Mouse (Mus musculus) frontal cortex, postnatal 36 days (tissue): ENCODE measurements at regions not wholly inside any gene's neighbourhood (a gene's known extent, or its start where the extent isn't known, plus 50 kb on each side); places are given as distances from the start of the nearest gene placed in this dataset.

Source experiments
- DNase-seq, 2 experiments: peaks; one replicate each; pipeline ENCODE4 v3.0.0; 2022; ENCODE audit warnings: low spot score in 2 of 2

DNA sequence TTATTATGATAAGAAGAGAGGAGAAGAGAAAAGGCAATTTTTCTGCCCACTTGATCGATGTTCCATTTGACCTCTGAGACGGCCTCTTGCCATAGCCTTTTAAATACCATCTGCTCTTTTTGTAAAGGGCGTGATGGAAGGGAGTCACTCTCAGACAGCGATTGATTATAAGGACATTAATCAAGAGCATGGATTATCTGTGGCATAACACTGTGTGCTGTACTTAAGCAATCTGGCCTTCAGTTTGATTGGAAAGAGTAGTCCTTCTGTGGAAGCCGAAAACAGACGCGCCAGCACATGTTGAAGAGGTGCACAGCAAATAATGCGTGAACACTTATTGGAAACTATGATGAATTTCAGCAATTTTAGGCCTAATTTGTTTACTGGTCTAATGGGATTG lies 685.4 kb upstream of the Robo1 start:
- no peak for DNase-seq

DNA sequence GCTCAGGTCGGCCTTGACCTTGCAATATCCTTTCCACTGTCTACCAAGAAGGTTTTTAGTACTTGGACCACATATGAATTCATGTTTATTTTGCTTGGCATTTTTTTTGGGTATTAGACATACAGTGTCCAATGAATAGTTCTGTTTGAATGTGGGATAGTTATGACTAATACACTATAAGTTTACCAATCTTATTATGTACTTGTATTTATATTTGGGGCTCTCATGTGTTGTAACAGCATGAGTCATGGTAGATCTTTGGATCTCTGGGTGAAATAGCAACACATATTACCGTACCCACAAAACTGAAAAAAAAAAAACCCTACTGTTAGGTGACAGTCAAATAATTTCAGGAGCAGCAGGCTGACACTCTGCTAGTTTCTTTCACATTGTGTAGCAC lies 667.7 kb upstream of the Robo1 start:
- no peak for DNase-seq

- DNase-seq, result no peak
These were observed 664.9 kb upstream of the Robo1 start for GRCm38 (mm10) chr16:71643223-71643622.

GRCm38 (mm10) chr16:71678075-71678701 lies 629.9 kb upstream of the Robo1 start:
- DNase-seq, result peak in 1 of 2 experiments; percentile 1

- no peak for DNase-seq
These were observed 614.6 kb upstream of the Robo1 start for GRCm38 (mm10) chr16:71693464-71693863.

GRCm38 (mm10) chr16:71705846-71706245 lies 602.3 kb upstream of the Robo1 start:
- DNase-seq, result no peak

DNA sequence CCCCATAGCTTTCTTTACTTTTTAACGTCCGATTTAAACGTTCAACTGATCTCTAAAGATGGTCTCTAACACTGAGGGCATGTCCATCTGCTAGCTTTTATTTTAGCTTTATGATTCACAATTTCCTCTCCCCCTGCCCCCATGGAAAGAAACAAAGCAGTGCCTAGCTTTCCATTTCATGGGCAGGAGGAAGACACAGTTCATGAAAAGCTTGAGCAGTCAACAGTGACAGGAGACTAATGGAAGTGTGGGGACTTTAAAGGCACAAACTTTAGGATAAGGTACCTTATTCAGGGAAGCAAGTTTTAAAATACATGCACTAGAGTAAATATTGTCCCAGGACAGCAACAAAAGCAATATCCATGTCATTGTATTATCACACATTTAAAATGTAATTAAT lies 598.4 kb upstream of the Robo1 start:
- DNase-seq, result no peak

DNA sequence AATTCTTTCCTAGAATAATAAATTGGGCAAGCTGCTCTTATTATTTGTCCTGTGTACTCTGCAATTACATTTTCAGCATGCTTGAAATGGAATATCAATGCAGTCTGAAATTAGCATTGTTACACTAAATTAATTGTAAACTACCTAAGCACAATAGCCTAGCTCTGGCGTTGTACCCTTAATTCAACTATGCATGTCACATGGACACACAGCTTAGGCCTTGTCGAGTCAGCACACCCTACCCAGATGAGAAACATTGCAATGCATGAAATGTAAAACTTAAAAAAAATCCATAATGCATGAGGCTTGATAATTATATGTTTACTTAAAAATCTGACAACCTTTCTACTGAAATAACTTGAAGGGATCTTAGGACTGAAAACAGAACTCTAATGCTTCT lies 596.2 kb upstream of the Robo1 start:
- no peak for DNase-seq

DNA sequence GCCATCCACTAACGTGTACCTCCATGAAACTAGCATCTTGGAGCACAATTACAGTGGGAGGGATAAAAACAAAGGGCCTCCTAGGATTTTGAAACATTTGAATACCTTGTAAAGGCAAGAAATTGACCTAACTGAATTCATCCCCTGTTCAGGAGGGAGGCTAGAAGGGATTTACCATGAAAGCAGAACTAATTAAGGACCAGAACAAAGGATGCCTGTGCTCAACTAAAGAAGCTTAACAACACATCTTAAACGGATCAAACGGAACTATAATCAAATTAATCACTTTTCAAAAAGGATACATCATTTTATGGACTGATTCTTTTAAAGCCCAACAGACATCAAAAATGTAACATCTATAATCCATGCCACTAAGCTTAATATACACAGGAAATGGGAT lies 590.9 kb upstream of the Robo1 start:
- no peak for DNase-seq

- DNase-seq, result no peak
These were observed 583.2 kb upstream of the Robo1 start for GRCm38 (mm10) chr16:71724898-71725297.

- DNase-seq, result no peak
These were observed 570.2 kb upstream of the Robo1 start for GRCm38 (mm10) chr16:71737941-71738340.

DNA sequence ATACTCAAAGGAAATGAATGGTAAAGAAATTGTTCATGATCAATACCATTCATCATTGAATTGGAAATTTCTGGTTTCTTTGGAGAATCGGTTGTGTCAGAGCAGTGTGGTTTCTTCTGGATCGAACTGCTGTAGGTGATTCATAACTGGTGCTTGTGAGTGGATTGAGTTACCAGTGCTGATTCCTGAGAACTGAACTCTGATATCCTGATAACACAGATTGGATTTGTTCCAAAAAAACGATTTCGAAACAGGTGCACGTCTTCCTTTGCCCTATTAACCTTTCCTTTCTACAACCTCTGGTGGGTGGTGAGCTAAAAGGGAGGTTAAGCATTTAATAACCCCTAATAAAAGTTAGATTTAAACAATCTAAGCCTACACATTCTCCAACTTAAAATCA lies 569.0 kb upstream of the Robo1 start:
- no peak for DNase-seq

- DNase-seq, result no peak
These were observed 527.2 kb upstream of the Robo1 start for GRCm38 (mm10) chr16:71780945-71781344.

DNA sequence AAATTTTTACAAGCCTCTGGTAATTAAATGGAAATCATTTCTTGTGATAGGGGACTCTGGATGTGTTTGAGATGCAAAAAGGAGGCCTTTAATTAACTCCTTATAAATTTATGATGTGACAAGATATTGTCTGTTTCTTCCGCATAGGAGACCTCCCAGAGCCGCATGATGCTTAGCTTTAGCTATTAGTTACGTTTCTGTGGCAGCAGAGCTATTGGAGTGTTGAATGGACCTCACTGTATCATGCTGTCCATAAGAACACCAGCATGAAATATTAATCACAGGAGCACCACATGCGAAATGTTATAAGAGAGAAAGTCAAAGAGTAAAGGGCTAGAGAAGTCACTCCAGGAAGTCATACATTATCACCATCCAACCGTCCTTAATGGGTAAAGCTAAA lies 495.3 kb upstream of the Robo1 start:
- no peak for DNase-seq

DNA sequence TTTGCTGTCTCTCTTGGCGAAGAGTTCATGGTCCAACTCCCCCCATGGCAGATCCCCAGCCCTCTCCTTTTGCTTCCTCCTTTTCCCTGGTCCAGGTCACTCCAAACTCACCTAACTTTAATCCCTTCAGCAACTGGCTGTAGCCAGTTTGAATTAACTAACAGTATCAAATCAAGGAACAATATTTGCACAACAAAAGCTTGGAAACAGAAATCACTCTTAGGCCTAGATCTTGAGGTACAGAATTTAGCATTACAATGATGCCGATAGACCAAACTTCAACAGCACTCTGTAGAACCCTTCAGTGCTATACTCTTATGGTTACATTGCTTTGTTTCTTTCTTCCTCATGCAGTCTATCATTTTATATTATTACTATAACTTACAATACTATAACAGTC lies 472.8 kb upstream of the Robo1 start:
- no peak for DNase-seq

DNA sequence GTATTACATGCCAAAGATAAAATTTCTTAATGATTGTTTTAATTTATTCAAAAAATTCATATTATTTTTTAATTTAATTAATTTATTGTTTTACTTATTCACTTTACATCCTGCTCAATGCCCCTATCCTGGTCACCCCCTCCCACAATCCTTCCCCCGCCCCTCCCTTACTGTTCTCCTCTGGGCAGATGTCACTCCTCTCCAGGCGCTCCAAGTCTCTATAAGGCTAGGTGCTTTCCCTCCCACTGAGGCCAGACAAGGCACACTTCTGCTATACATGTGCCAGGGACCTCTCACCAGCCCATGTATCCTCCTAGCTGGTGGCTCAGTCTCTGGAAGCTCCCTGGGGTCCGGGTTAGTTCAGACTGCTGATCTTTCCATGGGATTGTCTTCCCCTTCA lies 458.0 kb upstream of the Robo1 start:
- DNase-seq, result no peak

- no peak for DNase-seq
These were observed 456.4 kb upstream of the Robo1 start for GRCm38 (mm10) chr16:71851590-71852190.

DNA sequence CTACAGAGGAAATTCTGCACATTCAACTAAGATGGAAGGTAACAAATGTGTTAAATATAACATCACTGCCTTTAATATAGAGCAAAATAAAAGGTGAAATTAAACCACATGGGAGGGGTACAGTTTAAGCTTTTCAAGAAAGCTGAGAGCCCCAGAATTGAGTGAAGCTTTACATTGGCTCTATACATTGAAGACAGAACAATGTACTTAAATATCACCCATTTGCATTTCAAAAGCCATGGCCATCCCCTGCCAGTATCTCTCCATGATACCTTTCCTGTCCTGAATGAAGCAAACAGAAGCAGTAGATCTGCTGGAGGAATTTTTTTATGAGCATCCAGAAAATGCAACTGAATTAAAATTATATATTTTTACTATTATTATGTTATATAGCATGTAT lies 450.2 kb upstream of the Robo1 start:
- DNase-seq, result no peak

DNA sequence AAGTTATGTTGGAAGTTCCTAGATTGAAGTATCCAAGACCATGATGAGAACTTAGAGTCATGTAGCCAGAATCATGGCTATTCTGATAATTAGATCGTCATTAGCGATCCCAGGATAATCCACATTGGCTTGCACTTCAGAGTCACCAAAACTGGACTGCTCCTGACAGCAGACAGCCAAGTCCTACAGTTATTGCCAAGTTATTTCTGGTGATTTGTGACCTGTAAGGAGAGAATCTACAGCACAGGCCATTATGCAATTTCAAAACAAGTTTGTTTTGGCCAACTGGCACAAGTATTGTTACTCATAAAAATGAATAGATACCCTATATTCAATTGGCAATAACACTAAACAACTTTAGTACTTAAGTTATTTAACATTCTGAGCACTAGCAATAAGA lies 447.9 kb upstream of the Robo1 start:
- DNase-seq, result no peak

DNA sequence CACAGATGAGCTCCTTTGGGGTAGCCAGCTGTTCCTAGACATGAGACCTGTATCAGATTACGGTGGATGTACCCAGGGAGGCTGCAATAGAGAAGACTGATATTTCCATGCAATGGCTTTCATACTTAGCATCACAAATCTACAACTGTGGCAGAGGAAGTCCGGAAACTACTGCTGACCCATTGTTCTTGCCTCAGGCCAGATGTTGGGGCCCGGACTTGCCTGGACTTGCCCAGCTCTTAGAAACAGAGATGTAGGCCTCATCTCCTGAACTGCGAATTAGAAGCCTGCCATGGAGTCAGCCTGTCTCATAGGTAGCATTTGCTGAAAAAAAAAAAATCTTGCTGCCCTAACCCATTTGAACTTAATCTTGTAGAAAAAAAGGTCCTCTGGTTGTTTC lies 422.4 kb upstream of the Robo1 start:
- no peak for DNase-seq

DNA sequence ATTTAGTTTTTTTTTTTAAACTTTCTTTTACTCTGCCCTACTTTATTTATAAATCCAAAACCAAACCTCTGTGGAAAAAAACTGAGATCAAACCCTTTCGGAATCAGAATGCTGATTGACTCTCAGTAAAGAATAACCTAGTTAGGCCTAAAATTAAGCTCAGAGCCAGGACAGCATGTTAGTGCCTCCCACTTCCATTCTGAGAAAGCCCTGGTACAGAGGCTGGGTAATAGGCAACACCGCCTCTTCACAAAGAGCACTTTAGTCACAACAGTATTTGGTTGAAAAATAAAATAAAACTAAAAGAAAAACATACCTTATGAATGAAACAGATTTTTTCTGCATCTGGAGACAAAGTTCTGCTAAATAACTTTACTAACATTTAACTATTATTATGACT lies 418.4 kb upstream of the Robo1 start:
- DNase-seq, result no peak

GRCm38 (mm10) chr16:71923111-71923510 lies 385.0 kb upstream of the Robo1 start:
- no peak for DNase-seq

DNA sequence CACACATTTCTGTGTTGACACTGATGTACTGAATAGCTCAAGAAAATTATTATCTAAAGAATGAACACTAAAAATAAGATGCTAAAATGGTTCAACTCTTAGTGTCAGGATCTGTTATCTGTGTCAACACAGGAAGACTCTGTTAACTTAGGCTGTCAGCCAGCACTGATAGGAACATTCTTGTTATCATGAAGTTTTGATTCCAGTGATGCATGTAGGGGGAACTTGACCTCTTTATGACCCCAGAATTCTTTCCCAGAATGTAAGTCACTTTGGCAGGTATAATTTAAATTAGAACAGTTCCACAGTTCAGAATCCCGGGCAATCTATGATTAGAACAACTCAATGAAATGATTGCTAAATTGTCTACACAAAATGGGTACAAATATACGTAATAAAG lies 363.9 kb upstream of the Robo1 start:
- DNase-seq, result no peak

GRCm38 (mm10) chr16:71944846-71945245 lies 363.3 kb upstream of the Robo1 start:
- no peak for DNase-seq
